Mouse (Mus musculus): Measurements from ENCODE around the gene Ctsc. TPM values are rescaled to one million over a fixed set of nuclear protein-coding genes. Genes with fewer than 3 reads are reported as not detected.

Ctsc gene
- polyA plus RNA-seq, 2 experiments: 14.5 to 60.7 TPM

GRCm38 (mm10) chr7:88276914-88277765 lies 745 bp upstream of the Ctsc start:
- Histone ChIP-seq H3K36me3 (replicated peaks; ENCODE audit: control insufficient read depth, insufficient read depth, low read depth) (no peaks in the 10 kb centered on the region), H3K27ac (no peak overlapping the region), H3K9me3 (ENCODE audit: control insufficient read depth, low read length) (no peaks in the 10 kb centered on the region), H3K4me2 (ENCODE audit: low read depth) (peak overlapping the region; percentile 79), H3K27me3 (ENCODE audit: control insufficient read depth, insufficient read depth, low read length) (no peaks in the 10 kb centered on the region), H3K9ac (replicated peaks) (no peak overlapping the region), H3K4me3 (ENCODE audit: insufficient read depth in 1 of 2, low read depth in 2 of 2, low read length in 2 of 2) (peak overlapping the region in 1 of 2 experiments; percentile 58; a peak in 2 of 4 replicates), H3K4me1 (replicated peaks; ENCODE audit: control insufficient read depth in 2 of 2, insufficient read depth in 2 of 2, low read length in 1 of 2) (peaks cover 3 to 11% of the 10 kb centered on the region in 2 experiments; a peak in 3 of 4 replicates)
- DNase-seq (ENCODE audit: low read depth in 3 of 3, low spot score in 3 of 3) (peak in 1 of 3 experiments; percentile 4), ATAC-seq (ENCODE audit: insufficient read depth) (peak; percentile 21; the same call in 1 of the 2 replicates)
- 11% methylated on average over 7 of the region's 7 CpGs for WGBS (ENCODE audit: insufficient replicate concordance)
- TF ChIP-seq CTCF (IDR thresholded peaks at IDR 0.05; ENCODE audit: low read depth) (no peak), EP300 (IDR thresholded peaks at IDR 0.05; ENCODE audit: low read depth) (no peak)

- peaks cover 3 to 11% of the 10 kb centered on the region in 2 experiments; a peak in 3 of 4 replicates for H3K4me1 ChIP-seq (replicated peaks; ENCODE audit: control insufficient read depth in 2 of 2, insufficient read depth in 2 of 2, low read length in 1 of 2)
- H3K27me3 ChIP-seq (ENCODE audit: control insufficient read depth, insufficient read depth, low read length): no peaks in the 10 kb centered on the region
- H3K36me3 ChIP-seq (replicated peaks; ENCODE audit: control insufficient read depth, insufficient read depth, low read depth): no peaks in the 10 kb centered on the region
- no peaks in the 10 kb centered on the region for H3K9me3 ChIP-seq (ENCODE audit: control insufficient read depth, low read length)
- 9% methylated on average over 8 of the region's 8 CpGs for WGBS (ENCODE audit: insufficient replicate concordance)
- peak overlapping the region; percentile 79 for H3K4me2 ChIP-seq (ENCODE audit: low read depth)
- H3K9ac ChIP-seq (replicated peaks): peak overlapping the region; percentile 48; the same call in 1 of the 2 replicates
- H3K27ac ChIP-seq: no peak overlapping the region
- peak overlapping the region; percentile 49 to 58 for H3K4me3 ChIP-seq (ENCODE audit: insufficient read depth in 1 of 2, low read depth in 2 of 2, low read length in 2 of 2)
- TF ChIP-seq CTCF (IDR thresholded peaks at IDR 0.05; ENCODE audit: low read depth) (no peak), EP300 (IDR thresholded peaks at IDR 0.05; ENCODE audit: low read depth) (no peak)
- DNase-seq (ENCODE audit: low read depth in 3 of 3, low spot score in 3 of 3) (no peak), ATAC-seq (ENCODE audit: insufficient read depth) (no peak)
Observed at GRCm38 (mm10) chr7:88278628-88279196, 827 bp downstream of the Ctsc start.

DNA sequence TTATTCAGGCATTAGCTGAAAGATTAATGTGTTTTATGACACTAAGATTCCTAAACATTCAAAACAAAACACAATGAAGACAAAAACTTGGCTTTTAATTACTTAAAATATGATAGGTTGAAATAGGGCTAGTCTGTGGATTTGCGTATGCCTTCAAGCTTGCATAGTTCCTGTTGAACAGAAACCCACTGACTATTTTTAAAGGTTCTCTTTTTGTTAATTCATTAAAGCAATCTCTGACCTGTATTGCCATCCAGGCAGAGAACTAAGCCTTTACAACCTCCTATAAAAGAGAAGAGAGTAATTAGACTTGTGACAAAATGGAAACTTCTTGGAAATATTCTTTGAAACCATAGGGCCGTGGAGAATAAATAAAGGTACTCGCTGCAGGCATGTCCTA lies 7.4 kb downstream of the Ctsc start:
- whole genome bisulfite sequencing (ENCODE audit: insufficient replicate concordance): 67% methylated on average over 3 of the region's 3 CpGs
- no peaks in the 10 kb centered on the region for H3K27me3 ChIP-seq (ENCODE audit: control insufficient read depth, insufficient read depth, low read length)
- no peaks in the 10 kb centered on the region for H3K4me1 ChIP-seq (replicated peaks; ENCODE audit: control insufficient read depth in 2 of 2, insufficient read depth in 2 of 2, low read length in 1 of 2)
- no peaks in the 10 kb centered on the region for H3K36me3 ChIP-seq (replicated peaks; ENCODE audit: control insufficient read depth, insufficient read depth, low read depth)
- H3K9ac ChIP-seq (replicated peaks): no peak overlapping the region
- H3K9me3 ChIP-seq (ENCODE audit: control insufficient read depth, low read length): no peaks in the 10 kb centered on the region
- TF ChIP-seq CTCF (IDR thresholded peaks at IDR 0.05; ENCODE audit: low read depth) (no peak), EP300 (IDR thresholded peaks at IDR 0.05; ENCODE audit: low read depth) (no peak)
- H3K4me3 ChIP-seq (ENCODE audit: insufficient read depth in 1 of 2, low read depth in 2 of 2, low read length in 2 of 2): no peak overlapping the region
- no peak for DNase-seq (ENCODE audit: low read depth in 3 of 3, low spot score in 3 of 3)
- no peak overlapping the region for H3K27ac ChIP-seq
- no peak overlapping the region for H3K4me2 ChIP-seq (ENCODE audit: low read depth)
- ATAC-seq (ENCODE audit: insufficient read depth): no peak

DNA sequence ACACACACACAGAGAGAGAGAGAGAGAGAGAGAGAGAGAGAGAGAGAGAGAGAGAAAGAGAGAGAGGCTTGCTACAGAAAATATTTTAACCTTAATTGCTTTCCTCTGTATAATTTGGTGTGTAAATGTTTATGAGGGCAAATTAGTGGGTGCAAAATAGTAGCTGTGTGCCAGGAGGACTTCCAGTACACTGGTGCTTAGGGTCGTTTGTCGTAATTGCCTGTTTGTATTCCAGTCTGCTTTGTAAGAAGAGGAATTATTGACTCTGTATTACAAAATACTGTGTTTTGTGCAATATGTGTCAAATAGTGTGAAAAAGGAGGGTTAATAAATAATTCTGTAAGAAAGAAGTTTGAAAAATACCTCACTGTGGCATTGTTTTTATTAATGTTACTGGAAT lies 13.2 kb downstream of the Ctsc start:
- 76% methylated on average over 2 of the region's 2 CpGs for WGBS (ENCODE audit: insufficient replicate concordance)
- Histone ChIP-seq H3K4me1 (replicated peaks; ENCODE audit: control insufficient read depth in 2 of 2, insufficient read depth in 2 of 2, low read length in 1 of 2) (no peaks in the 10 kb centered on the region), H3K36me3 (replicated peaks; ENCODE audit: control insufficient read depth, insufficient read depth, low read depth) (no peaks in the 10 kb centered on the region), H3K4me2 (ENCODE audit: low read depth) (no peak overlapping the region), H3K4me3 (ENCODE audit: insufficient read depth in 1 of 2, low read depth in 2 of 2, low read length in 2 of 2) (no peak overlapping the region), H3K9me3 (ENCODE audit: control insufficient read depth, low read length) (no peaks in the 10 kb centered on the region), H3K27ac (no peak overlapping the region), H3K27me3 (ENCODE audit: control insufficient read depth, insufficient read depth, low read length) (no peaks in the 10 kb centered on the region), H3K9ac (replicated peaks) (no peak overlapping the region)
- DNase-seq (ENCODE audit: low read depth in 3 of 3, low spot score in 3 of 3) (no peak), ATAC-seq (ENCODE audit: insufficient read depth) (no peak)
- TF ChIP-seq CTCF (IDR thresholded peaks at IDR 0.05; ENCODE audit: low read depth) (no peak), EP300 (IDR thresholded peaks at IDR 0.05; ENCODE audit: low read depth) (no peak)

- H3K4me1 ChIP-seq (replicated peaks; ENCODE audit: control insufficient read depth in 2 of 2, insufficient read depth in 2 of 2, low read length in 1 of 2): peaks cover 0 to 2% of the 10 kb centered on the region in 2 experiments; a peak in 1 of 4 replicates
- DNase-seq (ENCODE audit: low read depth in 3 of 3, low spot score in 3 of 3): no peak
- ATAC-seq (ENCODE audit: insufficient read depth): no peak
- no peak overlapping the region for H3K4me3 ChIP-seq (ENCODE audit: insufficient read depth in 1 of 2, low read depth in 2 of 2, low read length in 2 of 2)
- no peak overlapping the region for H3K27ac ChIP-seq
- no peak overlapping the region for H3K9ac ChIP-seq (replicated peaks)
- H3K27me3 ChIP-seq (ENCODE audit: control insufficient read depth, insufficient read depth, low read length): no peaks in the 10 kb centered on the region
- WGBS (ENCODE audit: insufficient replicate concordance): 55% methylated on average over 2 of the region's 2 CpGs
- no peak for TF ChIP-seq EP300 (IDR thresholded peaks at IDR 0.05; ENCODE audit: low read depth)
- TF ChIP-seq CTCF (IDR thresholded peaks at IDR 0.05; ENCODE audit: low read depth): no peak
- no peak overlapping the region for H3K4me2 ChIP-seq (ENCODE audit: low read depth)
- H3K36me3 ChIP-seq (replicated peaks; ENCODE audit: control insufficient read depth, insufficient read depth, low read depth): no peaks in the 10 kb centered on the region
- no peaks in the 10 kb centered on the region for H3K9me3 ChIP-seq (ENCODE audit: control insufficient read depth, low read length)
Observed at GRCm38 (mm10) chr7:88292044-88292443, 14.2 kb downstream of the Ctsc start.
